Mouse (Mus musculus) midbrain, postnatal 0 days (tissue): ENCODE data around the gene Ppp2r5e. TPM values are rescaled to one million over a fixed set of nuclear protein-coding genes. Genes with fewer than 3 reads are reported as not detected.

Source experiments
- ATAC-seq: fragments of 200-750 bp; cut with Nextera tagmentation; 2 replicates; pipeline ENCODE4 v1.8.0; 2017; ENCODE audit warnings: moderate number of reproducible peaks, mild to moderate bottlenecking, moderate TSS enrichment, moderate library complexity; ENCODE audit not compliant: low FRiP score
- DNase-seq: peaks from one replicate; pipeline ENCODE4 v3.0.0-alpha.2; 2015; ENCODE audit warnings: low spot score
- H3K27ac ChIP-seq: fragments of 300-500 bp; sonication (generic); 2 replicates; pipeline ENCODE4 v1.5.1; 2014; ENCODE audit warnings: low read depth, mild to moderate bottlenecking, low read length, mixed read lengths
- H3K27me3 ChIP-seq: fragments of 300-500 bp; sonication (generic); 2 replicates; pipeline ENCODE4 v1.6.1; 2014; ENCODE audit warnings: low read length, control low read depth, mixed read lengths; ENCODE audit not compliant: insufficient read depth
- H3K36me3 ChIP-seq: fragments of 300-500 bp; sonication (generic); 2 replicates; pipeline ENCODE4 v1.6.1; 2014; ENCODE audit warnings: low read length, control low read depth, mixed read lengths; ENCODE audit not compliant: insufficient read depth
- H3K4me1 ChIP-seq: fragments of 300-500 bp; sonication (generic); 2 replicates; pipeline ENCODE4 v1.6.1; 2014; ENCODE audit warnings: mild to moderate bottlenecking, control low read depth, antibody characterized with exemption, low read length, mixed read lengths; ENCODE audit not compliant: insufficient read depth
- H3K4me2 ChIP-seq: fragments of 300-500 bp; sonication (generic); 2 replicates; pipeline ENCODE4 v1.6.1; 2014; ENCODE audit warnings: low read depth, mild to moderate bottlenecking, low read length, mixed read lengths; ENCODE audit not compliant: poor library complexity, severe bottlenecking
- H3K4me3 ChIP-seq: fragments of 300-500 bp; sonication (generic); 2 replicates; pipeline ENCODE4 v1.5.1; 2014; ENCODE audit warnings: low read depth, mild to moderate bottlenecking, low read length, moderate library complexity
- H3K9ac ChIP-seq: fragments of 300-500 bp; sonication (generic); replicated peaks from 2 replicates; pipeline ENCODE4 v1.6.1; 2014; ENCODE audit warnings: mild to moderate bottlenecking, low read length, moderate library complexity, mixed read lengths; ENCODE audit not compliant: poor library complexity, severe bottlenecking
- H3K9me3 ChIP-seq: fragments of 300-500 bp; sonication (generic); 2 replicates; pipeline ENCODE4 v1.6.1; 2016; ENCODE audit warnings: low read length, control low read depth
- CTCF ChIP-seq: IDR thresholded peaks from 2 replicates; pipeline ENCODE4 v1.5.1; 2016; ENCODE audit warnings: antibody characterized with exemption, mild to moderate bottlenecking
- WGBS: fragments of 180-500 bp; shearing (Covaris S2); extraction: QIAGEN DNeasy Blood & Tissue Kit; methylation state at CpG from one replicate; pipeline ENCODE4 v1.1.7; 2014; 5-methylcytosine and 5-hydroxymethylcytosine counted together
- polyA plus RNA-seq: library from polyadenylated mRNA; unstranded; fragments of >200 nt; fragmentation: Nextera tagmentation; extraction: Ambion mirVana; gene quantifications from 2 replicates; pipeline ENCODE4 v1.2.1, GENCODE M21; 2015
- total RNA-seq: library from RNA; depleted of rRNA; stranded (reverse); fragments of >200 nt; gene quantifications from 2 replicates; pipeline ENCODE4 v1.2.3, GENCODE M21; 2014

Gene Ppp2r5e
- total and polyA plus RNA-seq, 2 experiments from 2014 or later, result 22.8 to 32.9 TPM

DNA sequence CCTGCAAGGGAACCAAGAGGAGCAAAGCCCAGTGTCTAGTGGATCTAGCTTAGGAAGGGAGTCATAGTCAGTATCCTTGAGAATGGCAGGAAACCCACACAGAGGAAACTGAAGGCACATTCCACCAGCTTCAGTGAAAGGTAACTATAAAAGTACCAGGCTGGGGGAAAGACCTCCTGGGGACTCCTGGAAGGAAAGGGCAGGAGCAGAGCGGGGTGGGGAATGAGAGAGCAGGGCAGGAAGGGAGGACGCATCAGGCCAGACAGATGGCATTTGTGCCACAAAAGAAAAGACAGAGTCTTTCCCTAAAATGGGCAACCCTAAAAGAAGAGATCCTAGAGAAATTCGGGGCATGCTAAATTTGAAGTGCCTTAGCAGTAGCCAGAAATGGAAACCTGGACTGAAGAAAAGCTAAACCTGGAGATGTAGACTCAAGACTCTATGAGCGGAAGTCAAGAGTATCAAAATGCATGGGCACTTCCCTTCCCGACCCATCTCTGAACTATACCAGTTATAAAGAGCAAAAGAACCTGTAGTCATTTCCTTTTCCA, 55.3 kb downstream of the Ppp2r5e start:
- no peaks in the 10 kb centered on the region; the same call in 1 of the 2 replicates for H3K4me1 ChIP-seq
- TF ChIP-seq CTCF, result no peak
- 86% methylated on average over 5 of the region's 5 CpGs for WGBS
- DNase-seq, result no peak
- H3K9ac ChIP-seq, result no peak overlapping the region
- no peaks in the 10 kb centered on the region for H3K9me3 ChIP-seq
- H3K27me3 ChIP-seq, result no peaks in the 10 kb centered on the region
- H3K27ac ChIP-seq, result no peak overlapping the region
- no peak overlapping the region for H3K4me3 ChIP-seq
- no peak for ATAC-seq
- no peaks in the 10 kb centered on the region for H3K36me3 ChIP-seq
- no peak overlapping the region for H3K4me2 ChIP-seq

DNA sequence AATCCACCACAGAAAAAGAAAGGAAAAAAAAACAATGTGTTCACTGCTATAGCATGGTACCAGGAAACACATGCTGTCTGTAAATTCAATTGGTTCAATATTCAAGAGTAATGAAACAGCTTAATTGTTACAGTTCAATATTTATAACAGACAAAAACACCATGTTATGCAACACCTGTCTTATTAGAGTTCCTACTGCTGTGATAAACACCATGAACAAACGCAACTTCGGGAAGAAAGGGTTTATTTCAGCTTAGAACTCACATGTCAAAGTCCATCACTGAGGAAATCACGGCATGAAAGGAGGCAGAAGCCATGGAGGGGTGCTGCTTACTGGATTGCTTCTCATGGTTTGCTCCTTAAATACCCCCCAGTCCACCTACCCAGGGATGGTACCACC, 56.8 kb downstream of the Ppp2r5e start:
- ATAC-seq (no peak), DNase-seq (no peak)
- Histone ChIP-seq H3K9me3 (no peaks in the 10 kb centered on the region), H3K4me2 (no peak overlapping the region), H3K4me3 (no peak overlapping the region), H3K36me3 (no peaks in the 10 kb centered on the region), H3K27me3 (no peaks in the 10 kb centered on the region), H3K27ac (no peak overlapping the region), H3K9ac (no peak overlapping the region), H3K4me1 (no peaks in the 10 kb centered on the region; the same call in 1 of the 2 replicates)
- 64% methylated on average over 3 of the region's 3 CpGs for WGBS
- no peak for TF ChIP-seq CTCF

DNA sequence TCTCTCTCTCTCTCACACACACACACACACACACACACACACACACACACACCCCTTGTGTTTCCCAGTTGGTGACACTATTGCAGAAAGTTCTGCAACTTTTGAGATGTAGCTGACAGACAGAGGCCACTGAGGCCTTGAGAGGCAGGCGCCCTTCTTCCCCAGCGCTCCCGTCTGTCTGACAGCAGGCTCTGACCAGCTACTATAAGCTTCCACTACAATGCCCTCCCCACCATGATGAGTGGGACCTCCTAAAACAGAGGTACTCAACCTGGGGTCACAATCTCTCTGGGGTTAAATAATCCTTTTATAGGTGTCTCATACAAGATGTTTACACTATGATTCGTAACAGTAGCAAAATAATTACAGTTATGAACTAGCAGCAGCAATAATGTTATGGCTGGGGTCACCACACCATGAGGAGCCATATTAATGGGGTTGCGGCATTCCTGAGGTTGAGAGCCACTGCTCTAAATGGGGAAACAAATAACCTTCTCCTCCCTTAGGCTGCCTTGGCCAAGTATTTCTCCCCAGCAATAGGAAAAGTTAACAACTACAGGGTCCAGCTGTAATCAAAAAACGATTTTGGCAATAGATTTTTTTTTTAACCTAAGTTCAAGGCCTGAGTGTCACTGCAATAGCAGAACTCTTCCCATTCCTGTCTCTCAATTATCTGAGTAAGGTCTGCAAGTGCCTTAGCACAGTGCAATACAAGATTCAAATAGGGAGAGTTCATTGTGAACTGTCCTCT, 58.2 kb downstream of the Ppp2r5e start:
- 57% methylated on average over 6 of the region's 6 CpGs for WGBS
- DNase-seq (no peak), ATAC-seq (no peak)
- no peak overlapping the region for H3K4me3 ChIP-seq
- no peak overlapping the region for H3K27ac ChIP-seq
- H3K27me3 ChIP-seq, result no peaks in the 10 kb centered on the region
- no peak overlapping the region for H3K9ac ChIP-seq
- H3K4me1 ChIP-seq, result no peaks in the 10 kb centered on the region; the same call in 1 of the 2 replicates
- TF ChIP-seq CTCF, result no peak
- H3K4me2 ChIP-seq, result no peak overlapping the region
- H3K36me3 ChIP-seq, result no peaks in the 10 kb centered on the region
- H3K9me3 ChIP-seq, result no peaks in the 10 kb centered on the region

DNA sequence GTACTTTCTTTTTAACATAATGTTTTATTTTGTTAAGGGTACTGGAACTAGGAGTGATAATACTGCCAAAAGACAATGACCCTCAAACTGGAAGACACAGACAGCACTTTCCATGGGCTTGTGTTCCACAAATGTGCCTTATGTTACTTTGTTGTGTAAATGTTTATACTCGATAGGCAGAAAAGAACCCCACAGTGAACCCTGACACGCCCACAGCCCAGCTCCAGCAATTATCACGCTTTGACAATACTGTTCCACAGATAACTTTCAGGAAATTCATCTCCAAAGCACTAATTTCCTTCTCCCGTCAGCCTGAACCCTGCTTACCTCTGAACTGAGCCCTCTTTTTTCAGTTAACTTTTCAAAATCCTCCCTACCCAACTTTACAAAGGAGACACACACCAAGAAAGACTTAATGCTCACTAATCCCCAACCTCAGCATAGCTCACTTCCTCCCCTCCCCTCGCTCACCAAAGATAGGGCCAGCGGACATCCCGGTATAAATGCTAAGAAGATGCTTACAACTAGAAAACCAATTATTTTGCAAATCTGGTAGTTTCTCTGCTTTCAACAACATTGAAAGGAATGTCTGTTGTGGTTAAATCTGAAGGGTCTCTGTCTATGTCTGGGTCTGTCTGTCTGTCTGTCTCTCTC, 58.9 kb downstream of the Ppp2r5e start:
- Histone ChIP-seq H3K4me3 (no peak overlapping the region), H3K27me3 (no peaks in the 10 kb centered on the region), H3K9me3 (no peaks in the 10 kb centered on the region), H3K9ac (no peak overlapping the region), H3K36me3 (no peaks in the 10 kb centered on the region), H3K4me2 (no peak overlapping the region), H3K4me1 (no peaks in the 10 kb centered on the region; the same call in 1 of the 2 replicates), H3K27ac (no peak overlapping the region)
- ATAC-seq (no peak), DNase-seq (no peak)
- 16% methylated on average over 7 of the region's 7 CpGs for WGBS
- no peak for TF ChIP-seq CTCF

DNA sequence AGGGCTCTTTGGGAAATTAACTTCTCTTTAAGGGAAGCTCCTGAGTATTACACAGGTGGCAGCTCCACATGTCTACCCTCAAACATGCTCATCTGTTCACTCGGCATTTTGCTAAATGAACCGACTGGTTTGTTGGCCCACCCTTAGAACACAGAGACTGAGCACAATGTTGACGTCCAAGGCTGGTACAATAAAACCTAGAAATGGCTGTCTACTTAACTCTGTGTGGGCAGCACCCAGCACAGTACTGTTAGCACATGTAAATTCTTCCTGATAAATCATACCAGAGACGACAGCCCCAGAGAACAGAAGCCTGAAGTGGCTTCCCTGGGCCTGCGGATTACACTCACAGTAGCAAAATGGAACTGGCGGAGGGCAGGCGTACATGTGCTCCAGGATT, 59.5 kb downstream of the Ppp2r5e start:
- H3K4me3 ChIP-seq, result no peak overlapping the region
- no peak overlapping the region for H3K4me2 ChIP-seq
- H3K36me3 ChIP-seq, result no peaks in the 10 kb centered on the region
- H3K4me1 ChIP-seq, result no peaks in the 10 kb centered on the region; the same call in 1 of the 2 replicates
- no peaks in the 10 kb centered on the region for H3K9me3 ChIP-seq
- no peaks in the 10 kb centered on the region for H3K27me3 ChIP-seq
- no peak for TF ChIP-seq CTCF
- H3K27ac ChIP-seq, result no peak overlapping the region
- no peak overlapping the region for H3K9ac ChIP-seq
- 66% methylated on average over 7 of the region's 7 CpGs for WGBS
- ATAC-seq (no peak), DNase-seq (no peak)

DNA sequence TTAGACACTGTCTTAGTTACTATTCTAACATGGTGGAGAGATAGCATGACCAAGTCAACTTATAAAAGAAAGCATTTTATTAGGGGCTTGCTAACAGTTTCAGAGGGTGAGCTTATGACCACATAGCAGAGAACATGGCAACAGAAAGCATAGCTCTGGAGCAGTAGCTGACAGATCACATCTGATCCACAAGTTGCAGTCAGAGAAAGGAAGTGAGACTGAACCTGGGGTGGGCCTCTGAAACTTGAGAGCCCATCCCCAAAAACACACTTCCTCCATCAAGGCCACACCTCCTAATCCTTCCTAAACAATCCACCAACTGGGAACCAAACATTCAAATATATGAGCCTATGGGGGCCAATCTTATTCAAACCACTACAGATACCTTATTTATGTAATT, 62.9 kb downstream of the Ppp2r5e start:
- Histone ChIP-seq H3K27ac (no peak overlapping the region), H3K4me2 (no peak overlapping the region), H3K27me3 (no peaks in the 10 kb centered on the region), H3K4me1 (no peaks in the 10 kb centered on the region; the same call in 1 of the 2 replicates), H3K9ac (no peak overlapping the region), H3K4me3 (no peak overlapping the region), H3K36me3 (no peaks in the 10 kb centered on the region), H3K9me3 (no peaks in the 10 kb centered on the region)
- TF ChIP-seq CTCF, result no peak
- DNase-seq, result no peak
- ATAC-seq, result no peak
